Mouse (Mus musculus): ENCODE results near the gene 2310057N15Rik.

DNA sequence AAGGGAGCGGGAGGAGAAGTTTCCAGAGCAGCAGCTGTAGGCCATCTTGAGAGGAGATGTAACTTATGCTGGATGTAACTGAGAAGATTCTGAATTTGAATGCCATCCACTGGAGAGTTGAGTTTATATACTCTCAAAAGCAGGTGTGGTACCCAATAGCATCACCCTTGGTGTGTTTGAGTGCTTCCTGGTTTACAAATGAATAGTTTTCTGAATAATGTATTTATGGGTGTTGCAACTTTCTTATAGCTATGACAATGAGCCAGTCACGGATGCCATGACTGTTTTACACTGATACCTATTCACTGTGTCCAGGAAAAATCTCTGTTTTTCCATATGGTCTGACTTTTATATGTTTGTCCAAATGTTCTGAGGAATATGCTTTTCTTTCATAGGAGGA, at the start of gene 2310057N15Rik:
- no peak for TF ChIP-seq MYOG (IDR thresholded peaks at IDR 0.05; ENCODE audit: control insufficient read depth, extremely low read depth, insufficient read length)
- no peak for TF ChIP-seq CTCF (IDR thresholded peaks at IDR 0.05; ENCODE audit: control insufficient read depth, insufficient read depth, insufficient read length)
- no peak for TF ChIP-seq MAX (IDR thresholded peaks at IDR 0.05)
